21 mouse cellular contexts compared by ENCODE assay signal in the genomic region with DNA sequence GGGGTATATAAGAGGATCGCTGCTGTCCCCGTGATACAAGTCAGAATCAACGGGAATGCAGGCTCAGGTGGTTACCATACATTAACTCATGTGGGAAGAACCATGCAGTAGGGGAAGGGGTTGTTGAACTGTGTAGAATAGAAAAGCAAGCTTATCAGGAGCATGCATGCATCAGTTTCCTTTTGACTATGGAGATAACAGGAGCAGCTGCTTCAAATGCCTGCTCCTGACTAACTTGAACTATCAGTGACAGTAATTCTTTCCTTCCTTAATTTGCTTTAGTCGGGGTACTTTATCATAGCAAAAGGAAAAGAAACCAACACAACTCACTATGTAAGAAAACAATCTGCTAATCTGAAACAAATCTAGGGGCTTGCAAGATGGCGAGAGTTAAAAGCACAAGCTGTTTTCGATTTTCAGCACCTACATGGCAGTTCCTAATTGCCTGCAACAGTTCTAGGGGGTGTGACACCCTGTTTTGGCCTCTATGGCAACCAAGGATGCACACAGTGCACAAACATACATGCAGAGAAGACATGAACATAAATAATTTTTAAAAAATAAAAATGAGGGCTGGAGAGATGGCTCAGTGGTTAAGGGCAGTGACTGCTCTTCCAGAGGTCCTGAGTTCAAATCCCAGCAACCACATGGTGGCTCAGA. TPM values are rescaled to one million over a fixed set of nuclear protein-coding genes. Genes with fewer than 3 reads are reported as not detected.
DNase-seq lines count a peak whose midpoint lies in the region; ATAC-seq and TF ChIP-seq lines count a peak whose summit lies in the region.
"Had no signal": no experiment of that assay in that cellular context is flagged by ENCODE, and none has a peak within 500 bp of the region (broad histone marks: within the 10 kb centered on the region; RNA-seq: fewer than 3 reads in every experiment).

No protein-coding gene starts in this region.

- no peaks in the 10 kb centered on the region for H3K9me3 ChIP-seq in liver, embryonic 15.5 days (replicated peaks)
- H3K9me3 ChIP-seq in midbrain, embryonic 10.5 days (replicated peaks), result no peaks in the 10 kb centered on the region
- no peaks in the 10 kb centered on the region for H3K9me3 ChIP-seq in hindbrain, postnatal 0 days (ENCODE audit: low read length)
- H3K9me3 ChIP-seq: embryonic facial prominence, embryonic 10.5 days; forebrain, embryonic 13.5 days; heart, embryonic 15.5 days; hindbrain, embryonic 13.5 days had no signal

- H3K27me3 ChIP-seq in liver, embryonic 15.5 days, result no peaks in the 10 kb centered on the region
- no peaks in the 10 kb centered on the region for H3K27me3 ChIP-seq in midbrain, embryonic 10.5 days (ENCODE audit: low read depth, poor library complexity, severe bottlenecking)
- no peaks in the 10 kb centered on the region for H3K27me3 ChIP-seq in hindbrain, postnatal 0 days (ENCODE audit: insufficient read depth, low read length)
- H3K27me3 ChIP-seq: forebrain, embryonic 13.5 days; heart, embryonic 15.5 days; hindbrain, embryonic 13.5 days had no signal

- H3K27ac ChIP-seq in liver, embryonic 15.5 days (replicated peaks), result no peak overlapping the region
- no peak overlapping the region for H3K27ac ChIP-seq in midbrain, embryonic 10.5 days (replicated peaks)
- H3K27ac ChIP-seq in hindbrain, postnatal 0 days, result no peak overlapping the region
- H3K27ac ChIP-seq: embryonic facial prominence, embryonic 10.5 days; forebrain, embryonic 13.5 days; heart, adult 2 months; heart, embryonic 15.5 days; hindbrain, embryonic 13.5 days had no signal

- 0 out of 2 replicates have a peak overlapping the region, but pooled peaks have one; percentile 26 for H3K4me2 ChIP-seq in liver, embryonic 15.5 days
- no peak overlapping the region for H3K4me2 ChIP-seq in hindbrain, postnatal 0 days (ENCODE audit: low read depth, low read length)
- H3K4me2 ChIP-seq: forebrain, embryonic 13.5 days; heart, embryonic 11.5 days; heart, embryonic 15.5 days; hindbrain, embryonic 13.5 days had no signal

- 25% methylated on average over 6 of the region's 6 CpGs for WGBS in liver, embryonic 15.5 days (ENCODE audit: insufficient replicate concordance)
- WGBS in midbrain, embryonic 10.5 days, result 88% methylated on average over 6 of the region's 6 CpGs
- 92% methylated on average over 6 of the region's 6 CpGs for WGBS in hindbrain, postnatal 0 days

- peaks cover 6% of the 10 kb centered on the region; the same call in 1 of the 2 replicates for H3K4me1 ChIP-seq in liver, embryonic 15.5 days (replicated peaks)
- H3K4me1 ChIP-seq in midbrain, embryonic 10.5 days, result no peaks in the 10 kb centered on the region
- no peaks in the 10 kb centered on the region for H3K4me1 ChIP-seq in hindbrain, postnatal 0 days (ENCODE audit: insufficient read depth, low read length)
- H3K4me1 ChIP-seq: embryonic facial prominence, embryonic 10.5 days; forebrain, embryonic 13.5 days; heart, embryonic 15.5 days; hindbrain, embryonic 13.5 days had no signal

- H3K9ac ChIP-seq in liver, embryonic 15.5 days, result no peak overlapping the region
- no peak overlapping the region for H3K9ac ChIP-seq in hindbrain, postnatal 0 days (replicated peaks; ENCODE audit: low read length)
- H3K9ac ChIP-seq: forebrain, embryonic 13.5 days; forebrain, postnatal 0 days; heart, embryonic 15.5 days; hindbrain, embryonic 13.5 days had no signal

- TF ChIP-seq CTCF in hindbrain, postnatal 0 days (IDR thresholded peaks at IDR 0.05; ENCODE audit: low read depth), result no peak

- no peak overlapping the region for H3K4me3 ChIP-seq in liver, embryonic 15.5 days (replicated peaks)
- no peak overlapping the region for H3K4me3 ChIP-seq in midbrain, embryonic 10.5 days
- H3K4me3 ChIP-seq in hindbrain, postnatal 0 days (ENCODE audit: low read length), result no peak overlapping the region
- H3K4me3 ChIP-seq: embryonic facial prominence, embryonic 10.5 days; forebrain, embryonic 13.5 days; heart, adult 2 months; heart, embryonic 15.5 days; hindbrain, embryonic 13.5 days had no signal

- H3K36me3 ChIP-seq in liver, embryonic 15.5 days (replicated peaks), result no peaks in the 10 kb centered on the region
- peaks cover 83% of the 10 kb centered on the region for H3K36me3 ChIP-seq in midbrain, embryonic 10.5 days
- peaks cover 19% of the 10 kb centered on the region for H3K36me3 ChIP-seq in hindbrain, postnatal 0 days (ENCODE audit: insufficient read depth, low read length)
- H3K36me3 ChIP-seq: heart, embryonic 15.5 days had no signal

- DNase-seq in 416B (ENCODE audit: low read depth), result peak; percentile 52
- DNase-seq in c-Kit-positive CD71-positive TER-119-positive erythroid progenitor cells, embryonic 14.5 days (ENCODE audit: low spot score), result peak; percentile 30
- no peak for DNase-seq in kidney, postnatal 14 days
- DNase-seq in midbrain, embryonic 10.5 days (ENCODE audit: low spot score), result no peak
- DNase-seq in hindbrain, postnatal 0 days (ENCODE audit: low spot score), result no peak
- no peak for DNase-seq in right cerebral cortex, postnatal 14 days
- DNase-seq: adrenal gland, adult 8-10 months; cerebellum, adult 11-12 months; cerebellum, adult 9-11 months; cerebellum, postnatal 36 days; forebrain, postnatal 0 days; gastrocnemius, postnatal 14 days; heart, adult 2 months; heart, postnatal 14 days had no signal

- ATAC-seq in CD4-positive, CD25-positive, alpha-beta regulatory T cell, adult 4 months, result peak; percentile 19
- peak; percentile 74 for ATAC-seq in liver, embryonic 15.5 days (ENCODE audit: insufficient read depth)
- ATAC-seq in hindbrain, postnatal 0 days, result no peak
- ATAC-seq: forebrain, embryonic 13.5 days; forebrain, postnatal 0 days had no signal

RNA-seq across cellular contexts. Expression of gene Dync2h1, which starts 16.8 kb away (rescaled TPM):
- 1 to 10 TPM; 7.1 to 8.7 TPM for polyA plus RNA-seq in CD4-positive, CD25-positive, alpha-beta regulatory T cell, adult 4 months (2017; shearing (Covaris generic))
- polyA plus RNA-seq in liver, embryonic 15.5 days (2015; fragmentation: Nextera tagmentation; extraction: Ambion mirVana), result 1.7 and 1.8 TPM in 2 replicates
- 24.3 and 24.9 TPM in 2 replicates for polyA plus RNA-seq in midbrain, embryonic 10.5 days (2016; fragmentation: Nextera tagmentation; extraction: Ambion mirVana)
- total RNA-seq in hindbrain, postnatal 0 days (2014; rRNA removed), result 12.2 and 13.0 TPM in 2 replicates
- polyA plus RNA-seq in hindbrain, postnatal 0 days (2015; fragmentation: Nextera tagmentation; extraction: Ambion mirVana), result 14.5 and 16.7 TPM in 2 replicates

RNA-seq across cellular contexts. Expression of gene Dcun1d5, which starts 16.9 kb away (rescaled TPM):
- polyA plus RNA-seq in CD4-positive, CD25-positive, alpha-beta regulatory T cell, adult 4 months (2017; shearing (Covaris generic)), result 10 to 100 TPM in 1 of 2 experiments, 1 to 10 TPM in 1; 8.4 to 43.2 TPM
- 50.5 and 52.4 TPM in 2 replicates for polyA plus RNA-seq in liver, embryonic 15.5 days (2015; fragmentation: Nextera tagmentation; extraction: Ambion mirVana)
- 103 and 114 TPM in 2 replicates for polyA plus RNA-seq in midbrain, embryonic 10.5 days (2016; fragmentation: Nextera tagmentation; extraction: Ambion mirVana)
- 64.0 and 78.7 TPM in 2 replicates for total RNA-seq in hindbrain, postnatal 0 days (2014; rRNA removed)
- 83.4 and 87.4 TPM in 2 replicates for polyA plus RNA-seq in hindbrain, postnatal 0 days (2015; fragmentation: Nextera tagmentation; extraction: Ambion mirVana)

Comparison
In these comparisons a context has a peak if more than half of its experiments do, and no peak if none do; other contexts are left out.
1. DNase-seq: peak in 416B (single experiment) and c-Kit-positive CD71-positive TER-119-positive erythroid progenitor cells, embryonic 14.5 days (single experiment); none in kidney, postnatal 14 days (single experiment), midbrain, embryonic 10.5 days (single experiment), hindbrain, postnatal 0 days (single experiment) and right cerebral cortex, postnatal 14 days (single experiment).